Mouse (Mus musculus): ENCODE results near the gene Rasa4.
A peak's percentile ranks its signal among the peaks of the same experiment; 100 is the strongest.

GRCm38 (mm10) chr5:136056062-136056461, 27.7 kb upstream of the Rasa4 start:
- TF ChIP-seq CTCF (IDR thresholded peaks at IDR 0.05) (peak; percentile 39), EP300 (IDR thresholded peaks at IDR 0.05) (no peak)

Measured in lung, postnatal 0 days (tissue).